Mouse (Mus musculus) olfactory bulb, adult 2 months (tissue): ENCODE results near the gene Hist1h3f.

ENCODE experiments used
- CTCF ChIP-seq: fragments of 200-500 bp; IDR thresholded peaks from 2 replicates; pipeline ENCODE4 v1.5.1; 2012; ENCODE audit warnings: low read depth, mild to moderate bottlenecking, low read length, moderate library complexity; ENCODE audit not compliant: insufficient read depth
- POLR2A ChIP-seq: fragments of 200-500 bp; IDR thresholded peaks from 2 replicates; pipeline ENCODE4 v1.6.1; 2012; ENCODE audit warnings: mild to moderate bottlenecking, low read depth, low read length, moderate library complexity; ENCODE audit not compliant: insufficient read depth

DNA sequence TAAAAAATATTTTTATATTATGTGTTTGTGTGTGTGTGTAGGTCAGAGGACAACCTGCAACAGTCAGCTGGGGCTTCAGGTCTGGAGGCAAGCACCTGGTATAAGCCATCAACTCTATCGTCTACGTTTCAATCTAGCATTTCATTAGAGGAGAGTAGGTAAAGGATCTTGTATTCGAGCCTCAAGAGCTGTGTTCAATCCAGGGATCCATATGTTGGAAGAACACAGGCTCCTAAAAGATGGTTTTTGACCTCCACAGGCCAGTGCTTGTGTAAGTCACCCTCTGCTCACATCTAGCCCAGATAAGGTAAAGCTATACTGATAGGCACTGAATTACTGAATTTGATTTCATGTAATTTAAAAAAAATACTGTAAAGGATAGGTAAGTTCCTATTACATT lies 13.1 kb downstream of the Hist1h3f start:
- TF ChIP-seq CTCF = no peak
- no peak for TF ChIP-seq POLR2A
